Mouse (Mus musculus): ENCODE data around the gene Tgfbr3. TPM values are rescaled to one million over a fixed set of nuclear protein-coding genes. Genes with fewer than 3 reads are reported as not detected.

Tgfbr3 gene
- polyA plus RNA-seq, 1 experiment from 2014 or later: 30.7 TPM

DNA sequence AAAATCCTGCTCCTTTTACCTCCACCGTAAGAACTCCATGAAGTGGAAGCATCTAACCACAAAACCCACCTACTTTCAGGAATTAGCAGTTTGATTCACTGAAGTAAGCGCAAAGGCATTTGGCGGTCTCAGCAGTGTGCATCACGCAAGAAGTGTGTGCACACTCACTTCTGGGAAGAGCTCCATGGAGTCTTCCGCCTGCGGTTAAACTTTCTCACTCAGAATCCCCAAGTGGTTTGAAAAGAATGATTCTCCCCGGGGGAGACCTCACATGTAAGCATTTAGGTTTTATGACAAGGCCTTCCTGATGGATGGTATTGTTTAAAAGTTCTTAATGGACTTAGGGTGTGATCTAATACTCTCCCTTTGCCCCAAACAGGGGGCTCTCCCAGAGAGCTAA lies 164.9 kb downstream of the Tgfbr3 start:
- H3K27me3 ChIP-seq: no peaks in the 10 kb centered on the region
- peak overlapping the region; percentile 33 for H3K27ac ChIP-seq
- H3K4me2 ChIP-seq: no peak overlapping the region
- H3K9me3 ChIP-seq: no peaks in the 10 kb centered on the region
- H3K4me1 ChIP-seq: peaks cover 59% of the 10 kb centered on the region
- no peak for ATAC-seq (ENCODE audit: insufficient number of reproducible peaks, low FRiP score, low TSS enrichment, low read depth)
- H3K36me3 ChIP-seq: peaks cover 32% of the 10 kb centered on the region; the same call in 1 of the 2 replicates
- H3K4me3 ChIP-seq: no peak overlapping the region
- WGBS: 46% methylated on average over 7 of the region's 7 CpGs
- no peak overlapping the region for H3K9ac ChIP-seq

DNA sequence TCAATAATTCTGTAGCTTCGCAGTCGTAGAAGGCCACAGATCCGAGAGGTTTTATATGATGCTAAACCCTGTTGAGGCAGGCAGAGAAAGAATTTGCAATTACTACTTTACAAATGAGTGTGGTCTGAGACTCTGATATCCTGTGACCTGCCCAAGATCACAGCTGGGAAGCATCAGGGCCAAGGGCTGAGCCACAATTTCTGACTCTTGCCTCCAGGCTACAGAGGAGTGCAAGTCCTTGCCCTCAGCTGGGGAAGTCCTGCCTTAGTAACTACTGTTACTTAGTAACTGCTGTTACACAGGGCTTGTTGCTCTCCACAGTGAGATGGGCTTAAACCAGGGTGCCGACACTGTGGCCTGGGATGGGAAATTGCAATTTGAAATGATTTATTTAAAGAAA lies 166.8 kb downstream of the Tgfbr3 start:
- no peak overlapping the region for H3K27ac ChIP-seq
- H3K4me2 ChIP-seq: no peak overlapping the region
- no peak overlapping the region for H3K9ac ChIP-seq
- ATAC-seq (ENCODE audit: insufficient number of reproducible peaks, low FRiP score, low TSS enrichment, low read depth): no peak
- H3K4me3 ChIP-seq: no peak overlapping the region
- H3K36me3 ChIP-seq: peaks cover 23% of the 10 kb centered on the region
- 55% methylated on average over 4 of the region's 4 CpGs for WGBS
- H3K9me3 ChIP-seq: no peaks in the 10 kb centered on the region
- H3K4me1 ChIP-seq: peaks cover 49% of the 10 kb centered on the region
- no peaks in the 10 kb centered on the region for H3K27me3 ChIP-seq

- Histone ChIP-seq H3K27me3 (no peaks in the 10 kb centered on the region), H3K9me3 (no peaks in the 10 kb centered on the region), H3K27ac (no peak overlapping the region), H3K9ac (no peak overlapping the region), H3K4me3 (no peak overlapping the region), H3K36me3 (peaks cover 29% of the 10 kb centered on the region), H3K4me1 (peaks cover 44% of the 10 kb centered on the region), H3K4me2 (no peak overlapping the region)
- ATAC-seq (ENCODE audit: insufficient number of reproducible peaks, low FRiP score, low TSS enrichment, low read depth): no peak
- 75% methylated on average over 10 of the region's 10 CpGs for WGBS
Observed at GRCm38 (mm10) chr5:107121086-107121485, 168.3 kb downstream of the Tgfbr3 start.

GRCm38 (mm10) chr5:107120624-107121023 lies 168.8 kb downstream of the Tgfbr3 start:
- Histone ChIP-seq H3K9ac (no peak overlapping the region), H3K4me2 (no peak overlapping the region), H3K36me3 (peaks cover 33% of the 10 kb centered on the region), H3K27me3 (no peaks in the 10 kb centered on the region), H3K4me1 (peaks cover 39% of the 10 kb centered on the region), H3K27ac (no peak overlapping the region), H3K4me3 (no peak overlapping the region), H3K9me3 (no peaks in the 10 kb centered on the region)
- WGBS: 85% methylated on average over 3 of the region's 3 CpGs
- ATAC-seq (ENCODE audit: insufficient number of reproducible peaks, low FRiP score, low TSS enrichment, low read depth): no peak

GRCm38 (mm10) chr5:107119896-107120295 lies 169.5 kb downstream of the Tgfbr3 start:
- Histone ChIP-seq H3K27me3 (no peaks in the 10 kb centered on the region), H3K9me3 (no peaks in the 10 kb centered on the region), H3K36me3 (peaks cover 38% of the 10 kb centered on the region), H3K27ac (no peak overlapping the region), H3K9ac (no peak overlapping the region), H3K4me1 (peaks cover 32% of the 10 kb centered on the region), H3K4me3 (no peak overlapping the region), H3K4me2 (no peak overlapping the region)
- ATAC-seq (ENCODE audit: insufficient number of reproducible peaks, low FRiP score, low TSS enrichment, low read depth): no peak
- 70% methylated on average over 6 of the region's 6 CpGs for WGBS

DNA sequence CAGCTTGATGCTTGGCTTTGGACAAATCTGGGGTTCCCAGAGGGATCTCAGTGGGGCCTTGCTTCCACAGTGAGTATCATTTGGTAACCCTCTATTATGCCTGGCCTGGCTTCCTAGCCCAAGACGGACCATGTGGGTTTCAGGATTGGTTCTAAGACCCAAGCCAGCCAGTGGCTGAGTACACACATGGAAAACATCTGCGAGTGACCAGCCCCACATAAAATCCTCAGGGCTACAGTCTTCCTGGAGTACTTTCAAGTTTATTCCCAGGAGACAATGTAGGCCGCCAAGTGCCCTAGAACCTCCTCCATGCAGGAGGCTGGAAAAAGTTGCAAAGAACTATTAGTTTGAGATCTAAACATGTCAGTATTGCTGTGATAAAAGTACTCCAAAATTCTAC lies 172.6 kb downstream of the Tgfbr3 start:
- H3K4me2 ChIP-seq: no peak overlapping the region
- peaks cover 31% of the 10 kb centered on the region; the same call in 1 of the 2 replicates for H3K36me3 ChIP-seq
- no peaks in the 10 kb centered on the region for H3K9me3 ChIP-seq
- peaks cover 19% of the 10 kb centered on the region for H3K4me1 ChIP-seq
- no peak; the same call in 1 of the 2 replicates for ATAC-seq (ENCODE audit: insufficient number of reproducible peaks, low FRiP score, low TSS enrichment, low read depth)
- no peak overlapping the region for H3K9ac ChIP-seq
- no peak overlapping the region for H3K4me3 ChIP-seq
- peak overlapping the region; percentile 63 for H3K27ac ChIP-seq
- 39% methylated on average over 3 of the region's 3 CpGs for WGBS
- no peaks in the 10 kb centered on the region for H3K27me3 ChIP-seq

DNA sequence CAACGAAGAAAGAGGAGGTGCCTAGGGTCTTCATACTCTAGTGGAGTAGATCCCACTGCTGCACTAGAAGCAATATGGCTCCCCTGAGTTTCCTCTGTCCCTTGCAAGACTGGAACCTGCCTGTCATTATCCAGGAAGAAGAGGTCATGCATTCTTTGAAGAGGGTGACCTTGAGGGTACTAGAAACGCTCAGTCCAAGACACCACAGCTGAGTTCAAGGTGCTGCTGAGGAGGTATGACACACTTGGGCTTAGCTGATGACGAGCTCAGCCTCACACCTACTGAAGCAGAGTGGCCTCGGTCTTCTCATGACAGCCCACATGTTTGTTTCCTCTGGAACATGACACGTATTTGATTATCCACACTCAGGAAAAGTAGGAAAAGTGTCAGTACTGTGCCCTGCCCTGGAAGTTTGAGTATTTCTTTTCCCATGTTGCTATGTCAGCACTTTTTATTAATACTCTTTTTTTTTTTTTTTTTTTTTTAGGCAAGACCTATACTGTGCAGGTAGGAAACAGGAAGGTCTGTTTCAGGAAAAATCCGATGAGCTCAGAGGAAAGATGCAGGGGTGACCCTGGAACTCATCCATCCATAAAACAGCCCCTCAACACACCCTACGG lies 176.7 kb downstream of the Tgfbr3 start:
- no peak overlapping the region for H3K9ac ChIP-seq
- no peak overlapping the region for H3K27ac ChIP-seq
- no peaks in the 10 kb centered on the region for H3K9me3 ChIP-seq
- peaks cover 34% of the 10 kb centered on the region for H3K36me3 ChIP-seq
- WGBS: 65% methylated on average over 7 of the region's 7 CpGs
- no peaks in the 10 kb centered on the region for H3K27me3 ChIP-seq
- H3K4me2 ChIP-seq: no peak overlapping the region
- H3K4me3 ChIP-seq: no peak overlapping the region
- ATAC-seq (ENCODE audit: insufficient number of reproducible peaks, low FRiP score, low TSS enrichment, low read depth): no peak
- H3K4me1 ChIP-seq: peaks cover 33% of the 10 kb centered on the region

GRCm38 (mm10) chr5:107111802-107112201 lies 177.6 kb downstream of the Tgfbr3 start:
- Histone ChIP-seq H3K27ac (peak overlapping the region; percentile 67; the same call in 1 of the 2 replicates), H3K4me3 (no peak overlapping the region), H3K9ac (no peak overlapping the region), H3K4me1 (peaks cover 30% of the 10 kb centered on the region), H3K27me3 (no peaks in the 10 kb centered on the region), H3K9me3 (no peaks in the 10 kb centered on the region), H3K36me3 (peaks cover 29% of the 10 kb centered on the region), H3K4me2 (no peak overlapping the region)
- no peak for ATAC-seq (ENCODE audit: insufficient number of reproducible peaks, low FRiP score, low TSS enrichment, low read depth)
- WGBS: 55% methylated on average over 3 of the region's 3 CpGs

GRCm38 (mm10) chr5:107110880-107111520 lies 178.4 kb downstream of the Tgfbr3 start:
- peaks cover 25% of the 10 kb centered on the region for H3K4me1 ChIP-seq
- 8% methylated on average over 7 of the region's 7 CpGs for WGBS
- H3K9me3 ChIP-seq: no peaks in the 10 kb centered on the region
- H3K27me3 ChIP-seq: no peaks in the 10 kb centered on the region
- no peak overlapping the region for H3K4me3 ChIP-seq
- peak; percentile 59; the same call in 1 of the 2 replicates for ATAC-seq (ENCODE audit: insufficient number of reproducible peaks, low FRiP score, low TSS enrichment, low read depth)
- 0 out of 2 replicates have a peak overlapping the region, but pooled peaks have one; percentile 2 for H3K4me2 ChIP-seq
- H3K9ac ChIP-seq: no peak overlapping the region
- peaks cover 27% of the 10 kb centered on the region for H3K36me3 ChIP-seq
- H3K27ac ChIP-seq: peak overlapping the region; percentile 78

DNA sequence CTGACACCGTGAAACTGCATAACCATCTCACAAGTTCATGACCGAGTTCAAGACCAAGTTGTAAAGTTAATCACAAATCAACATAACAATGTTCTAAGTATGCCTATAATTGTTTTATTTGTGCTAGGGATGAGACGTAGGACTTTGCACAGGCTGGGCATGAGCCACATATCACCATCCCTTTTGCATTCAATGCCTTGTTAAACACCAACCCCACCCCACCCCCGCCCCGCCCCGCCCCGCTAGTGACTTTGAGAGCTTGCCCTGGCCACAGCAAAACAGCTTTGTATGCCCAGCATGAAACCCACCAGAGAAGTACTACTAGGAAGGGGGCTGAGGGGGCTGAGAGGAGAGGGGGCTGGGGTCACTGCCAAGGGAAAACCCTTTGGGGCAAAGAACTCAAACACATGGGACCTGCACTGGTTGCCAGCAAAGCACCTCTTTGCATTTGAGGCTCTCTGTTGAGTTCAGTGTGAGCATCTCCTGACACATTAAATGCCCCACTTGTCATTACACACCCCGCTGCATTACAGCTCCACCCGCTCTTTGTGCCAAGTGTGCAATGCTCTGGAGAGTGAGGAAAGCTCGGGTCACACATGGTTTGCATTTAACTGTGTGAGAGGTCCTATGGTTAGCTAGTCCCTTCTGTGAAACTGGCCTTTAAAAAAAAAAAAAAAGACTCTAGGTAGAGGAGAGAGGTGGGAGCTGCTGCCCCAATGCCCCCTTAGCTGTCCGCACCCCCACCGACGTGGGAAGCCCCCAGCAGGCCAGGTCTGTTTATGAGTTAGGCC lies 179.1 kb downstream of the Tgfbr3 start:
- H3K27me3 ChIP-seq: no peaks in the 10 kb centered on the region
- H3K27ac ChIP-seq: peak overlapping the region; percentile 78
- peaks cover 21% of the 10 kb centered on the region for H3K36me3 ChIP-seq
- ATAC-seq (ENCODE audit: insufficient number of reproducible peaks, low FRiP score, low TSS enrichment, low read depth): no peak
- 37% methylated on average over 13 of the region's 13 CpGs for WGBS
- no peak overlapping the region for H3K9ac ChIP-seq
- peaks cover 25% of the 10 kb centered on the region for H3K4me1 ChIP-seq
- no peak overlapping the region for H3K4me3 ChIP-seq
- H3K4me2 ChIP-seq: no peak overlapping the region
- no peaks in the 10 kb centered on the region for H3K9me3 ChIP-seq

GRCm38 (mm10) chr5:107109416-107109815 lies 180.0 kb downstream of the Tgfbr3 start:
- Histone ChIP-seq H3K27ac (no peak overlapping the region), H3K27me3 (no peaks in the 10 kb centered on the region), H3K36me3 (peaks cover 18% of the 10 kb centered on the region), H3K4me1 (peaks cover 25% of the 10 kb centered on the region), H3K9ac (no peak overlapping the region), H3K4me3 (no peak overlapping the region), H3K9me3 (no peaks in the 10 kb centered on the region), H3K4me2 (no peak overlapping the region)
- WGBS: 71% methylated on average over 15 of the region's 15 CpGs
- no peak for ATAC-seq (ENCODE audit: insufficient number of reproducible peaks, low FRiP score, low TSS enrichment, low read depth)

GRCm38 (mm10) chr5:107106793-107107192 lies 182.6 kb downstream of the Tgfbr3 start:
- Histone ChIP-seq H3K36me3 (peaks cover 16% of the 10 kb centered on the region), H3K4me3 (no peak overlapping the region), H3K27me3 (no peaks in the 10 kb centered on the region), H3K27ac (0 out of 2 replicates have a peak overlapping the region, but pooled peaks have one; percentile 50), H3K9me3 (no peaks in the 10 kb centered on the region), H3K4me2 (no peak overlapping the region), H3K4me1 (peaks cover 23% of the 10 kb centered on the region), H3K9ac (no peak overlapping the region)
- ATAC-seq (ENCODE audit: insufficient number of reproducible peaks, low FRiP score, low TSS enrichment, low read depth): no peak
- 53% methylated on average over 12 of the region's 12 CpGs for WGBS

Data from limb, embryonic 15.5 days (tissue).